Mouse (Mus musculus) heart, postnatal 10 days (tissue): ENCODE results near the gene Lamc2. TPM values are rescaled to one million over a fixed set of nuclear protein-coding genes. Genes with fewer than 3 reads are reported as not detected.

Source experiments
- DNase-seq, 2 experiments: peaks; one replicate each; pipeline ENCODE4 v3.0.0; 2021
- intact Hi-C: fragments of 180-260 bp; cut with DNase I; formaldehyde crosslinking; loops from one replicate; pipeline ENCODE4 v1.15.1; 2025
- total RNA-seq, 2 experiments: library from RNA; stranded (reverse); gene quantifications; 2 replicates each; pipeline ENCODE4 v1.2.3; 2021

Lamc2 gene
- 10 to 100 TPM in 1 of 2 experiments, 1 to 10 TPM in 1; 9.2 to 13.4 TPM for total RNA-seq

- intact Hi-C loops, result no loop called here
- peak in 1 of 2 experiments; percentile 36 for DNase-seq
Measured at GRCm38 (mm10) chr1:153185828-153186803, at the start of gene Lamc2. Gene Lamc2, minus strand, starts transcription at chr1:153186447.

GRCm38 (mm10) chr1:153235576-153235975, 49.3 kb upstream of the Lamc2 start:
- DNase-seq, result peak; percentile 58 to 60
- intact Hi-C loops, result no loop called here

GRCm38 (mm10) chr1:153231681-153232080, 45.4 kb upstream of the Lamc2 start:
- no peak for DNase-seq
- intact Hi-C loops, result no loop called here

GRCm38 (mm10) chr1:153227916-153228315, 41.7 kb upstream of the Lamc2 start:
- DNase-seq, result no peak
- intact Hi-C loops, result loop anchor here (2.0 to 5.0 kb wide), 2 partner anchors 103 to 159 kb away; no protein-coding TSS in a partner anchor

GRCm38 (mm10) chr1:153227096-153227495, 40.8 kb upstream of the Lamc2 start:
- intact Hi-C loops, result loop anchor here (2.0 to 5.0 kb wide), 2 partner anchors 104 to 160 kb away; no protein-coding TSS in a partner anchor
- no peak for DNase-seq

- DNase-seq, result peak in 1 of 2 experiments; percentile 38
- intact Hi-C loops, result loop anchor here (2.0 to 5.0 kb wide), 2 partner anchors 105 to 161 kb away; no protein-coding TSS in a partner anchor
Measured at GRCm38 (mm10) chr1:153225786-153226725, 39.8 kb upstream of the Lamc2 start.

GRCm38 (mm10) chr1:153224331-153224730, 38.1 kb upstream of the Lamc2 start:
- intact Hi-C loops, result loop anchor here (5.0 kb wide), 1 partner anchor 122 kb away; no protein-coding TSS in a partner anchor
- DNase-seq, result peak; percentile 43 to 47

GRCm38 (mm10) chr1:153219376-153219775, 33.1 kb upstream of the Lamc2 start:
- intact Hi-C loops, result loop anchor here (5.0 kb wide), 1 partner anchor 87 kb away; no protein-coding TSS in a partner anchor
- DNase-seq, result no peak

- no peak for DNase-seq
- intact Hi-C loops, result loop anchor here (5.0 kb wide), 1 partner anchor 84 kb away; no protein-coding TSS in a partner anchor
Measured at GRCm38 (mm10) chr1:153216516-153216915, 30.3 kb upstream of the Lamc2 start.

- no peak for DNase-seq
- intact Hi-C loops, result loop anchor here (5.0 kb wide), 1 partner anchor 83 kb away; no protein-coding TSS in a partner anchor
Measured at GRCm38 (mm10) chr1:153215676-153216075, 29.4 kb upstream of the Lamc2 start.

- intact Hi-C loops, result no loop called here
- no peak for DNase-seq
Measured at GRCm38 (mm10) chr1:153210992-153211391, 24.7 kb upstream of the Lamc2 start.

- intact Hi-C loops, result no loop called here
- no peak for DNase-seq
Measured at GRCm38 (mm10) chr1:153210198-153210597, 24.0 kb upstream of the Lamc2 start.

- DNase-seq, result no peak
- intact Hi-C loops, result no loop called here
Measured at GRCm38 (mm10) chr1:153202195-153202594, 15.9 kb upstream of the Lamc2 start.

GRCm38 (mm10) chr1:153201448-153201847, 15.2 kb upstream of the Lamc2 start:
- no peak for DNase-seq
- intact Hi-C loops, result no loop called here

GRCm38 (mm10) chr1:153197316-153197850, 11.1 kb upstream of the Lamc2 start:
- intact Hi-C loops, result no loop called here
- no peak for DNase-seq

- intact Hi-C loops, result no loop called here
- no peak for DNase-seq
Measured at GRCm38 (mm10) chr1:153192945-153193344, 6.7 kb upstream of the Lamc2 start.

GRCm38 (mm10) chr1:153192379-153192778, 6.1 kb upstream of the Lamc2 start:
- intact Hi-C loops, result no loop called here
- no peak for DNase-seq

- intact Hi-C loops, result no loop called here
- peak; percentile 69 to 81 for DNase-seq
Measured at GRCm38 (mm10) chr1:153191943-153192329, 5.7 kb upstream of the Lamc2 start.

GRCm38 (mm10) chr1:153191237-153191942, 5.1 kb upstream of the Lamc2 start:
- intact Hi-C loops, result no loop called here
- peak; percentile 37 to 55 for DNase-seq

GRCm38 (mm10) chr1:153188081-153188480, 1.8 kb upstream of the Lamc2 start:
- no peak for DNase-seq
- intact Hi-C loops, result no loop called here
